Mouse (Mus musculus): ENCODE measurements at regions not wholly inside any gene's neighbourhood (a gene's known extent, or its start where the extent isn't known, plus 50 kb on each side); places are given as distances from the start of the nearest gene placed in this dataset.
A peak's percentile ranks its signal among the peaks of the same experiment; 100 is the strongest.

GRCm38 (mm10) chrX:85329474-85330225, 80.2 kb downstream of the Fthl17a start:
- no peak for DNase-seq (ENCODE audit: extremely low spot score, low read depth, low spot score)

DNA sequence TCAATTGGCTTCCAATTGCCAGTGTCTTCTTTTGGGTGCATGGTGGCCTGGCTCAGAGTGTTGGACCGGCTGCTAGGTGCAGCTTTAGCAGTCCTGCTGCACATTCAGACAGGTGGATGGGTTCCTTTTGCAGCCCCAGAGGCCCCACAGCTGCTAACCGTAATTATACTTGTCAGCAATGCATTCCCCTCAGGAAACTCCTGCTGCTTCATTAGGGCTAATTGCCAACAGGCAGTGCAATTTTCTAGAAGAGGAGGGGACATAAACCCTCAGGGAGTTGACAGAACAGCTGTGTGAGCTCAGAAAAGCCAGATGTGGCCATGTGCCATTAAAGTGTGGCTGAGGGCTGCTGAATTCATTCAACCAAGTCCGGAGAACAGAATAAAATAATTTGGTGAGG, 94.0 kb downstream of the Fthl17a start:
- peak; percentile 73 for DNase-seq (ENCODE audit: extremely low spot score, low read depth, low spot score)

- DNase-seq (ENCODE audit: extremely low spot score, low read depth, low spot score): no peak
Observed at GRCm38 (mm10) chrX:85375296-85375695, 125.8 kb downstream of the Fthl17a start.

DNA sequence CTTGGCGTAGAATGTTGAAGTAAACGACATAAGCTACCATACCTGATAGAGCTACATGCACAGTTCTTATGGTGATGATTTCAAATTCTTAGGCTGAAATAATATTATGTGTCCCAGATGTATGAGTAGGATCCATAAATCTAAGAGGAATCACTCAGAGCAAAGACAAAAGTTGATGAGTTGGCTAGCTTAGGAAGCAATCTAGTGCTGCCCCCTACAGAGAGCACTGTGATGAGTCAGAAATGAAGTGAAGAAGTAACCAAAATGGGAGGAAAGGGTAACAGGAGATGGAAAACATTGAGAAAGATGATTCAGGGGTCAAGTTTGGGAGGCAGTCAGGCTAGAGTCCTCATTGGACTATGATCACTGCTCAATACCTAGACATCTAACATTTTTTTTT, 135.0 kb downstream of the Fthl17a start:
- no peak for DNase-seq (ENCODE audit: extremely low spot score, low read depth, low spot score)

Measured in hindlimb bud, embryonic 11.5 days (tissue).